Mouse (Mus musculus) C2C12 (cell line): ENCODE measurements around the gene St8sia6. TPM values are rescaled to one million over a fixed set of nuclear protein-coding genes. Genes with fewer than 3 reads are reported as not detected.

Source experiments
- H3K27me3 ChIP-seq: one replicate; pipeline ENCODE4 v1.6.1; 2011; ENCODE audit not compliant: control insufficient read depth, insufficient read depth, insufficient read length
- H3K36me3 ChIP-seq: one replicate; pipeline ENCODE4 v1.6.1; 2011; ENCODE audit not compliant: control insufficient read depth, insufficient read depth
- H3K4me3 ChIP-seq: one replicate; pipeline ENCODE4 v1.5.1; 2011; ENCODE audit warnings: mild to moderate bottlenecking, control low read depth; ENCODE audit not compliant: poor library complexity, insufficient read depth, severe bottlenecking
- H3K79me2 ChIP-seq: one replicate; pipeline ENCODE4 v1.6.1; 2011; ENCODE audit not compliant: control insufficient read depth, insufficient read depth
- H3K79me3 ChIP-seq: one replicate; pipeline ENCODE4 v1.6.1; 2011; ENCODE audit warnings: low read depth, control low read depth
- H3ac ChIP-seq: one replicate; pipeline ENCODE3; 2011; ENCODE audit warnings: low read depth; ENCODE audit not compliant: control insufficient read depth, insufficient read length
- CEBPB ChIP-seq: IDR thresholded peaks from one replicate; pipeline ENCODE4 v1.6.1; 2011; ENCODE audit warnings: low read depth, mild to moderate bottlenecking, control low read depth, moderate library complexity
- CTCF ChIP-seq: IDR thresholded peaks from one replicate; pipeline ENCODE4 v1.5.1; 2011; ENCODE audit not compliant: control insufficient read depth, insufficient read depth, insufficient read length
- FOSL1 ChIP-seq: IDR thresholded peaks from one replicate; pipeline ENCODE4 v1.8.0; 2011; ENCODE audit warnings: mild to moderate bottlenecking, low read length; ENCODE audit not compliant: poor library complexity, insufficient read depth, severe bottlenecking
- MAX ChIP-seq: IDR thresholded peaks from one replicate; pipeline ENCODE4 v1.6.1; 2011; ENCODE audit warnings: mild to moderate bottlenecking, control low read depth
- MYOD1 ChIP-seq: IDR thresholded peaks from one replicate; pipeline ENCODE4 v1.6.1; 2011; ENCODE audit warnings: low read depth; ENCODE audit not compliant: control insufficient read depth, insufficient read length
- MYOG ChIP-seq: IDR thresholded peaks from one replicate; pipeline ENCODE4 v1.6.1; 2011; ENCODE audit not compliant: control insufficient read depth, insufficient read length; ENCODE audit errors: extremely low read depth
- USF1 ChIP-seq: IDR thresholded peaks from one replicate; pipeline ENCODE4 v1.6.1; 2011; ENCODE audit warnings: low read depth, mild to moderate bottlenecking, control low read depth, moderate library complexity
- polyA plus RNA-seq: library from polyadenylated mRNA; unstranded; fragments of >200 nt; fragmentation: generic; extraction: Trizol; gene quantifications from one replicate; pipeline ENCODE4 v1.2.1, GENCODE M21; 2012; ENCODE audit warnings: missing spikeins

Gene St8sia6
- polyA plus RNA-seq, 1 experiment, result 0.02 TPM

DNA sequence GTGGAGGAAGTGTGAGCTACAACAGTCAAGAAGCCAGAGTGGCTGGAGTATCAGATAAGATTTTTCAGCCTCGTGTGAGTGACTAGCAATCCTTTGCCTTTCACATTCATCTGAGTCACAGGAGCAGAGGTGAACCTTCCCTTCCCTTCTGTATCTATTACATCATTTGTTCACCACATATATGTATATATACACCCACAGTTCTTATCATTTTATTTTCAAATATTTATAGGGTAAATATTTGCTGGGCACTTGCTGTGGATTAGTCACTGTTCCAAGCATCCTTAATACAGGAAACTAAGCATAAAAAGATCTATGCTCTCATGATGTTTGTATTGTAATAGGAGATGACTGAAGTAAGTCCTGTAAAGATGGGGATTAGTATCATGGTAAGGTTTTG is 85.1 kb downstream of the St8sia6 start:
- H3K79me2 ChIP-seq, result no peaks in the 10 kb centered on the region
- TF ChIP-seq MAX (no peak), USF1 (no peak), CEBPB (no peak), MYOG (no peak), FOSL1 (no peak), MYOD1 (no peak), CTCF (no peak)
- H3K4me3 ChIP-seq, result no peak overlapping the region
- peaks cover 3% of the 10 kb centered on the region for H3K27me3 ChIP-seq
- no peaks in the 10 kb centered on the region for H3K79me3 ChIP-seq
- H3ac ChIP-seq, result no peak overlapping the region
- no peaks in the 10 kb centered on the region for H3K36me3 ChIP-seq

DNA sequence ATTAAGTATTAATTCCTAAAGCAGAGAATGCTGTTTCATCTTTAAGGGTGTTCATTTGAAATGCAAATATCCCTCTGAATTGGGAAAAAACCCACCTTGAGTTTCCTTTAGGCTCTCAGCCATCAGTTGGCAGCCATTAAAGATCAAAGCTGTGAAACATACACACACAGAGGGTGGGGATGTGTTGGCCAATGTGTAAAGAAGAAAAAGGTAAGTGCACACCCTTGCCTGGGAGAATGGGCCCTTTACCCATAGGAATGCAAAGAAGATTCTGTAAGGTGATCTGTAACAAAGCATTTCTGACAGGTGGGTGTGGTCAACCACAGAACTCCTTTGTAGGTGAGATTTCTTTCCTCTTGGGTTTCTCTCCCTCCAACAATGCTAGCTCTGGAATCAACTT is 96.3 kb downstream of the St8sia6 start:
- Histone ChIP-seq H3K79me3 (no peaks in the 10 kb centered on the region), H3K4me3 (no peak overlapping the region), H3K27me3 (no peaks in the 10 kb centered on the region), H3ac (no peak overlapping the region), H3K79me2 (no peaks in the 10 kb centered on the region), H3K36me3 (no peaks in the 10 kb centered on the region)
- TF ChIP-seq MAX (no peak), CEBPB (no peak), FOSL1 (no peak)

DNA sequence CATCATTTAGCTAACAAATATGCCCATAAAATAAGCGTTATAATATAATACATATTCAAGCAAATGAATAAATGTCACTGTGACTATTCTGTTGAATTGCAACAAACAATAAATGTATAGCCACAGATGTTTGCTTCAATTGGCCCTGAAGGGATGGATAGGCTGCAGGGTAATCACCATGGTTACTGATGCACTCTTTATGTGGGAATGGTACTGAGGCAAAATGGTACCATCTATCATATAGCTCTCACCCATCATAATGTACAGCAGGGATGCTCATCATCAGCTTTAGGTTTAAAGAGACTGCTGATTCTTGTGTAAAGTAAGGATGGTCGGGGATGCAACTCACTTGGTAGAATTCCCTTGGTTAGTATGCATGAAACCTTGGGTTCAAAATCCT is 99.4 kb downstream of the St8sia6 start:
- no peaks in the 10 kb centered on the region for H3K79me2 ChIP-seq
- H3ac ChIP-seq, result no peak overlapping the region
- H3K4me3 ChIP-seq, result no peak overlapping the region
- no peak for TF ChIP-seq MAX
- TF ChIP-seq CTCF, result no peak
- no peak for TF ChIP-seq FOSL1
- no peak for TF ChIP-seq CEBPB
- no peak for TF ChIP-seq USF1
- TF ChIP-seq MYOD1, result no peak
- TF ChIP-seq MYOG, result no peak
- H3K79me3 ChIP-seq, result no peaks in the 10 kb centered on the region
- H3K27me3 ChIP-seq, result no peaks in the 10 kb centered on the region
- no peaks in the 10 kb centered on the region for H3K36me3 ChIP-seq

DNA sequence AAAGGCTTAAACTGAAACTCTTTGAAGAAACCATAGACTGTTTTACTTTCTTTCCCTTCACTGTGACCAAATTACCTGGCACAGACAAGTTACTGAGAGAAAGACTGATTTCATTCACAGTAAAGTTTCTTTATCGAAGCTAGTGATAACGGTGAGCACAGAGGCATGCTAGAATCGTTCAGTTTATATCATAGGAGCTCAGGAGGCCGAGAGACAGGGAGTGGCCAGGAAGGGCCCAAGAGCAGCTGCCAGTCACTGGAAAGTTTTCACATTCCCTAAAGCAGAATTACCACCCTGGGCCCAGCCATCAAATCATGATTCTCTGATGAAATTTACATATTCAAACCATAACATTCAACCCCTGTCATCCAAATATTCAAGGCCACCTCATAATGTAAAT is 109.5 kb downstream of the St8sia6 start:
- Histone ChIP-seq H3K27me3 (peaks cover 3% of the 10 kb centered on the region), H3K36me3 (no peaks in the 10 kb centered on the region), H3K4me3 (no peak overlapping the region), H3K79me2 (no peaks in the 10 kb centered on the region), H3ac (no peak overlapping the region), H3K79me3 (no peaks in the 10 kb centered on the region)
- TF ChIP-seq MYOG, result no peak
- TF ChIP-seq FOSL1, result no peak
- TF ChIP-seq USF1, result no peak
- no peak for TF ChIP-seq CTCF

DNA sequence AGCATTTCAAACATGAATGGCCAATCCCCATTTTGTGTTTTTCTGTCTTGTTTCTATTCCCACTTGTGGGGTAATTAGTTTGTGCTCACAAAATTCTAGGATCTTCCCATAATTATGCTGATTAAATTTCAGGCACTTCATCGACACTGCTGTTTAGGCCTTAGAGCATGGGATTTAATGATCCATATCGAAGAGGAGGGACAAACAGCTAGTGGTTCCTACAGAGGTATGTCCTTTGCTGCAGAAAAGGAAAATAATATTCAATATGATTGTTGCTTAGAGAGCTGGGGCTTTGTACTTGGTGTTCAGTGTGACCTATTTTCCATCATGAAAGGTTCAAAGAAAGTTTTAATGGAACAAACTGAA is 110.7 kb downstream of the St8sia6 start:
- no peaks in the 10 kb centered on the region for H3K36me3 ChIP-seq
- H3K79me3 ChIP-seq, result no peaks in the 10 kb centered on the region
- H3K27me3 ChIP-seq, result peaks cover 3% of the 10 kb centered on the region
- no peak overlapping the region for H3ac ChIP-seq
- no peak for TF ChIP-seq USF1
- TF ChIP-seq MYOG, result no peak
- no peak for TF ChIP-seq MYOD1
- no peak for TF ChIP-seq CTCF
- TF ChIP-seq FOSL1, result no peak
- no peak for TF ChIP-seq MAX
- TF ChIP-seq CEBPB, result no peak
- no peaks in the 10 kb centered on the region for H3K79me2 ChIP-seq
- no peak overlapping the region for H3K4me3 ChIP-seq

DNA sequence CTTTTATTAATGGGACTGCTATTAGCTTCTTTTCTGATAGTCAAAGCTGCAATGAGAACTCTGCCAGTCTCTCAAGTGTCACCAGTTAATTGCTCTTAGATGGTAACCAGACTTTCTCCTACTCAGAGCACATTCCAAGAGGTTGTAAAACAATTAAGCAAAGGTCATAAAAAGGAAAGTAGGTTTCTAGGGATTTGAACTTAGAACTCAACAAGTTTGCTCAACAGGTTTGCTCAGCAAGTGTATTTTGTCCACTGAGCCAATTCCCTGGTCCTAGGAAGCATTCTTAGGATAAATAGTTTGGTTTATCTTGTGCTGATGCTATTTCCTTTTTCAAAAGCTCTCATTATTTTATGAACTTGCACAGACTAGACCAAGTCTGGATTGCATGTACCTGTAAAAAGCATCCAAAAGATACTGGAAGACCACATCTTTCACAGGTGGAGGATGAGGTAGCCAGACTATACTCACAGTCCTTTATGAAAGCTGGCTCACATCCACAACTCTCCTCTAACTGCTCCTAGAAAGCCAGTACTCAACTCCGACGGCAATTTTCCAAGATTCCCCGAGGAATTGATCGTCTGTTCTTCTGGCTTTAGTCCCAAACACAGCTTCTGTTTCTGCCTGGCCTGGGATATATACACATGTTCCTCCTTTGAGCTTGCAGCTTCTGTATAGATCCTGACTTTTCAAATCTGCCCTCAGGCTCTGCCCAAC is 111.2 kb downstream of the St8sia6 start:
- Histone ChIP-seq H3K4me3 (no peak overlapping the region), H3K79me3 (no peaks in the 10 kb centered on the region), H3K27me3 (peaks cover 3% of the 10 kb centered on the region), H3K36me3 (no peaks in the 10 kb centered on the region), H3ac (no peak overlapping the region), H3K79me2 (no peaks in the 10 kb centered on the region)
- TF ChIP-seq USF1, result no peak
- no peak for TF ChIP-seq MYOG
- no peak for TF ChIP-seq FOSL1
- no peak for TF ChIP-seq MAX
- TF ChIP-seq CEBPB, result no peak
- TF ChIP-seq CTCF, result no peak
- TF ChIP-seq MYOD1, result no peak
